Mouse (Mus musculus): ENCODE data around the gene Ctnna3. TPM values are rescaled to one million over a fixed set of nuclear protein-coding genes. Genes with fewer than 3 reads are reported as not detected.
"Not testable (repeated sequence)": the region's sequence is repeated elsewhere in the genome, so short reads cannot be mapped to it uniquely, and the experiment has no call there.

Gene Ctnna3
- total RNA-seq (2022): 1 to 10 TPM in 2 of 4 experiments, under 1 TPM in 2; 0.52 to 1.9 (median 0.89) TPM

GRCm38 (mm10) chr10:63429785-63430305 lies at the start of gene Ctnna3:
TSS of gene Ctnna3 (plus strand) at chr10:63430098.
- DNase-seq: peak; percentile 87

DNA sequence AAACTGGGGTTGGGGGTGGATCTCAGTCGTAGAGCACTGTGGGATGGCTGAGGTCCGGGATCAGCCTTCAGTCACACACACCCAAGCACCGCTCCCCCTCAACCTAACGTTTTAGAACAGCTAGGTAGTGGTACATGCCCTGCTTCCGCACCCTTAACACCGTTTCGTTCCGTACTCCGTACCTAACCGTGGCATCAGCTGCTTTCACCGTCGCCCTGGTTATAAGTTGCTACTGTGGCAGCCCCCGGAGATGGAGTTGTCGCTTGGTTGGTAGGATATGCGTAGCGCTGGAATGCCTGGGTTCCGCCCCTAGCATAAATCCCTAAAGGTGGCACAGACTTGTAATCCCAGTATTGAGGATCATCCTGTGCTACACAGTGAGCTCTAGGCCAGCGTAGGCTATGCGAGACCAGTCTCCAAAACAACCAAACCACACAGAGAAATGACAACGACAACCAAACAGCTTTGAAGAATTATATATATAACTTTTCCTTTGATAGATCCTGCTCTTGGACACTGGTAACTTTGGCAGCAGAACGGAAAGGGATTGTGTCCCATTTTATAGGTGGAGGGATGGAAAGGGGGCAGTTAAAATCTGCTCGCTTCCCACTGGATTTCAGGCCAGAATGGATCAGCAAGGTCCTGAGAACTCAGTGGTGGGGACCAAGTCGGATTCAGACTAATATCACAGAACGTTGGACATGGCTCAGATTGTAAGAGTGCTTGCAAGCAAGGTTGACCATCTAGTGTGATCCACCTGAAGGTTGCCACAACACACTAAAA lies 48.2 kb upstream of the Ctnna3 start, which contains the start of gene Sirt1:
Gene Sirt1 (minus strand): TSS at position 207 of the 783 bp plus-strand sequence.
- no peak for DNase-seq

DNA sequence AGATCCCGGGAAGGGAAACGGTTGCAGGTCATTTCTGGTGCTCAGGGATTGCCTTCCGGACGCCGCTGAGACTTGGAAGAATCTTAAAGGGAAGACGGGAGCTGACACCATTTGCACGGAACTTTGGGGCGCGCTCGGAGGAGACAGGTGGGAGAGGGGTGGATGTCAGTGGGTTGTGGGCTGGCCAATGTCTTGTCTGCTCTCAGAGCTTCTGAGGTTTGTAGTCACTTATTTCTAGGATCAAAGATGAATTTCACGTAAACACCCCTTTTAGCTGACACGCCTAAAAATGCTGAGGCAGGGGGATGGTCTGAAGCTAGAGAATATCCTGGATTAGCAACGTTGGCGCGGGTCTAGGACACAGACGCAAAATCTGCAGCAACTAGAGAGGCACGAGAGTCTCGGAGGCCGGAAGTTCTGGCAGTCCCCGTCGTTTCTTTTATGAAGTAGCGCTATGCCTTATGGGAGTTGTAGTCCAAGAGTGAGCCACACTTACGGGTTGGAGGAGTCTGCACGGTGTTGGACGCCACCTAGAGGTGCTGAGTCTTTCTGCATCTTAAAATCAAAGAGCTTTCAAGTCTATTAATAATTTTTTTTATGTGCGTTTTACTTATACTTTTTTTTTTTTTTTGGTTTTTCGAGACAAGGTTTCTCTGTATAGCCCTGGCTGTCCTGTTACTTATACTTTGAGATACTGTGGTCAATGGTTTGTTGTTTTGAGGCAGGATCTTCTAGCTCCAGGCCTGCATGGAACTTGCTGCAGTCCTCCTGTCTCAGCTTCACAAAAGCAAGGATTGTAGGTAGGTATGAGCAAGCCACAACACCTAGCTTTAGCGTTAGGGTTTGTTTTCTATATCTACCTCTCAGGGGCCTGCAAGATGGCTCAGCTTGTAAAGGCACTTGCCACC lies 47.3 kb upstream of the Ctnna3 start, which contains the start of gene Dnajc12:
Gene Dnajc12 (plus strand): TSS at position 72 of the 908 bp plus-strand sequence.
- peak; percentile 75 for DNase-seq

- not testable (repeated sequence) for DNase-seq
These were observed 44.0 kb upstream of the Ctnna3 start for GRCm38 (mm10) chr10:63385897-63386296.

DNA sequence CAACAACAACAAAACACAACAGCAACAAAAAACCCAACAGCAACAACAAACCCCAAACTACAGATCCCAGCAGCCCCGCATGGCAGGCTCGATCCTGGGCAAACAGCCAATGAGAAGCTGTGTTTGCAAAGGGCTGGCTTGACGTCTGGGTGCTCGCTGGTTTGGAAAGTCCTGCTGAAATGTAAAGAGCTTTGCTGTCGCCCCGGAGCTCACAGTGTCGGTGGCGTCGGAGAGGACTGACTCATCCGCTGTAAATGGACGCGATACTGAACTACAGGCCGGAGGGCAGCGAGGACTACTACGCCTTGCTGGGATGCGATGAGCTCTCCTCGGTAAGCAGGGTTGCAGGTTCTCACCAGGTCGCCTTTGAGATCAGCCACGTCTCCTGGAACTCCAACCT lies 43.5 kb upstream of the Ctnna3 start:
- peak; percentile 80 for DNase-seq

- no peak for DNase-seq
These were observed 42.9 kb upstream of the Ctnna3 start for GRCm38 (mm10) chr10:63386991-63387390.

GRCm38 (mm10) chr10:63388948-63389347 lies 41.0 kb upstream of the Ctnna3 start:
- DNase-seq: no peak

DNA sequence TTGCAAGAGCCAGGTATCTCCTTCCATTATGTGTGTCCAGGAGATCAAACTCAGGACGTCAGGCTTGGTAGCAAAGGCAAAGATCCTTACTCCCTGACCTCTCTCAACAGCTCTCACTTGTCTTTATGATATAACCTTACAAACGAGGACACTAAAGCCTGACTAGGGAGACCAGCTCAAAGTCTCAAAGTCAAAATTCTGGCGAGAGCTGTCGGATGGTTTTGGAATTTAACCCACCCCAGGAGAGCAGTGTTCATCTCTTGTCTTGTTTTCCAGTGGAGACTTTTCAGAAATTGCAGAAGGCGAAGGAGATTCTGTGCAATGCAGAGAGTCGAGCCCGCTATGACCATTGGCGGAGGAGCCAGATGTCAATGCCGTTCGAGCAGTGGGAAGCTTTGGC lies 32.9 kb upstream of the Ctnna3 start:
- DNase-seq: no peak

DNA sequence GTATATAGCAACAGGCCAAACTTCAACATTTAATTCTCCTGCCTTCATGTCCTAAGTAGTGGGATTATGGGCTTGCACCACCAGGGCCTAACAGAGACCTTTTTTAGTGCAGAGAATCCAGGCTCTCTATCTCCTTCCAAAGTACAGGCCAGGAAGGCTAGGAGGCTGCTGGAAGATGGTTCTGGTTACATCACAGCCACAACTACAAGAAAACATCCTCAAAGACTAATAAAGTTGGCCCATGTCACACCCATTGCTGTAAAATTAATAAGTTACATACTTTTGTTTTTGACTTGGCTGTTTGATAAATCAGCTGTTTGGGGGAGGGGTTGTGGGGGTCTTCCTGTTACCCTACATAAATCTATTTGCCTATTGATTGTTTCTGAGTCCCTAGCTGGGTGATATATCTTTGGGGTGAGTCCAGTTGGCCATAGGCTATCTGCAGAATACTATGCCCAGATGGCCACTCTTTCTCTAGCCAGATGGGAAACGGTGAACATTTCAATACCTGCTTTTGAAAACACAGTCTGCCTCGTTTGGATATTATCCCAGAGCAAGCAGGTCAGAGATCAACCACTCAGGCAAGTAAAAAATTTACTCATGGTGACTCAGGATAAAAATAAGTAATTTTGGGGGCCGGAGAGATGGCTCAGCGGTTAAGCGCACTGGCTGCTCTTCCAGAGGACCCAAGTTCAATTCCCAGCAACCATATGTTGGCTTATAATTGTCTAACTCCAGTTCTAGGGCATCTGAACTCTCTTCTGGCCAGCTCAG lies 27.0 kb upstream of the Ctnna3 start:
- no peak for DNase-seq

DNA sequence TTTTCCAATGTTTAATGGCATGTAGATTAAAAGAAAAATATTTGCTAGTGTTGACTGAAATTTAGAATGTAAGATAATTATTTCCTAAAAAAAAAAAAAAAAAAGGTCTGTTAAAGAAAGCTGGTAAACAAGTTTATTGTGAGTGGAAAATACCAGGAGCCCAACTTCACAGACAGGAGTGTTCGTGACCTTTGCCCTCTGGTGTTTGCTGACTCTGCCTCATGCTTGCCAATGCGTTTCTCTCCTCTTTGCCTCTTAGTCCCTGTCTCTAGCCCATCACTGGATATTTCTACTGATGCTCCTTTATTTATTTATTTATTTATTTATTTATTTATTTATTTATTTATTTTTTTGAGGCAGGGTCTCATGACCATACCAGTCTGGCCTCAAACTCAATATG lies 26.3 kb upstream of the Ctnna3 start:
- no peak for DNase-seq

GRCm38 (mm10) chr10:63410162-63410956 lies 19.5 kb upstream of the Ctnna3 start:
- no peak for DNase-seq

- DNase-seq: not testable (repeated sequence)
These were observed 18.2 kb upstream of the Ctnna3 start for GRCm38 (mm10) chr10:63411674-63412073.

- DNase-seq: no peak
These were observed 17.1 kb upstream of the Ctnna3 start for GRCm38 (mm10) chr10:63412756-63413155.

DNA sequence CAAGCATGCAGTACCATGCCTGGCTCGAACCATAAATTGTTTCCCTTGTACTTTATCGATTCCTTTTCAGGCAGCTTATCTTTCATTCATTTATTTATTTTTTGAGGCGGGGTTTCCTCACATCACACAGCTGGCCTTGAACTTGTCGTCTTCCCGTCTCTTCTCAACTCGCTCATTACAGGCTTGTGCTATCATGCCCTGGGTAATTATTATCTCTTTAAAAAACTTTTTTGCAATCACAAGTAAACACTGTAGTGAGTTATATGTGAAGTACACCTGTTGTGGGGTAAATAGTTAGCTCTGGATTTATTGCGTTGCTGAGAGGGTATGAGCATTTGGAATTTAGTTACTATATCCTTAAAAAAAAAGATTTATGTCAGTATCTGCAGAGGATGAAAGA lies 14.6 kb upstream of the Ctnna3 start:
- no peak for DNase-seq

- no peak for DNase-seq
These were observed 14.0 kb upstream of the Ctnna3 start for GRCm38 (mm10) chr10:63415850-63416249.

GRCm38 (mm10) chr10:63417061-63417460 lies 12.8 kb upstream of the Ctnna3 start:
- DNase-seq: no peak

GRCm38 (mm10) chr10:63421739-63422735 lies 7.9 kb upstream of the Ctnna3 start, which contains the start of gene Gm7075:
TSS of gene Gm7075 (minus strand) at chr10:63421789.
- DNase-seq: no peak

DNA sequence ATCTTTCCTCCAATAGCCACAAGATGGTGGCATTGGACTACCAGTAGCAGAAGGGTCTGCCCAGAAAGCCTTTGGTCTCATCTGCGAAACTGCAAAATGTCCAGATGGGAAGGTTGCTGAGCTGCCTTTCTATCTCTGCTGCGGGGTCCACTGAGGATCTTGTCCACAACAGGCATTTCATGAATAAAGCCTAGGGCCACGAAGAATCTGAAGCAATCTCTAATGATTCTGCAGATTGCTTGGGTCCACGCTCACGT lies 7.2 kb upstream of the Ctnna3 start:
- DNase-seq: no peak

DNA sequence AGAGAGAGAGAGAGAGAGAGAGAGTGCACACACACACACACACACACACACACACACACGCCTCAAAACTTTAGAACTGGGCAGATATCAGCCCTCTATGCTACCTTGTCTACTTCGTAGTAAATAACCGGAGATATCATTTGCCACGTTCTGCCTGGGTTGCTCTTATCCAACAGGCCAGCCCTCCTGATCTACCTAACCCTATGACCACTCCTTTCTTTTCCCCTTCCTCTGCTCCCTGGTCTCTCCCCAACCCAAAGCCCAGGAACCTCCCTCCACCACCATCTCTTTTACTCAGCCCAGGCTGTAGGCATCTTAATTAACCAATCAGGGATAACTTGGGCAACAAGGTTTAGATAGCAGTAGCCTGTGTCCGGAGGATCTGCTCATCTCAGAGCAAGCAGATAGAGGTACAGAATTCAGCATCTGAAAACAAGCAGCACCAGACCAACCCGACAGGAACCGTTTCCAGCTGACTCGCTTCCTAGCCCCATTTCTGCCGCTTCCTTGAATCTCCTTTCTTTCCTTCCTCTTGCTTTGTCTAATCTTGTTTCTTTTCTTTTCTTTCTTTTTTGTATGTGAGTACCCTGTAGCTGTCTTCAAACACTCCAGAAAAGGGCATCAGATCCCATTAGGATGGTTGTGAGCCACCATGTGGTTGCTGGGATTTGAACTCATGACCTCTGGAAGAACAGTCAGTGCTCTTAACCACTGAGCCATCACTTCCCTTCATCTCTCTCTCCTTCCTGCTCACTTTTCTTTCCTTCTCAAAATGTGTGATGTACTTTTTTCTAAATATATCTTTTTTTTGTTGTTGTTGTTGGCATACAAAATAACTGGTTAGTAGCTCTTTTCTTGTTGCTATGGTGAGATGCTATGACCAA lies 6.1 kb upstream of the Ctnna3 start:
- no peak for DNase-seq

Data from adrenal gland, adult 8-10 months (tissue).